8 mouse cellular contexts compared by ENCODE assay signal in genomic region chr4:129928949-129929348, GRCm38 (mm10). TPM values are rescaled to one million over a fixed set of nuclear protein-coding genes. Genes with fewer than 3 reads are reported as not detected.
DNase-seq lines count a peak whose midpoint lies in the region; ATAC-seq and TF ChIP-seq lines count a peak whose summit lies in the region.
"Had no signal": no experiment of that assay in that cellular context is flagged by ENCODE, and none has a peak within 500 bp of the region (broad histone marks: within the 10 kb centered on the region; RNA-seq: fewer than 3 reads in every experiment).

Gene Spocd1, plus strand, starts transcription at chr4:129929249.

- no peaks in the 10 kb centered on the region for H3K9me3 ChIP-seq in neural tube, embryonic 11.5 days (ENCODE audit: control insufficient read depth, low read length)
- H3K9me3 ChIP-seq in forebrain, embryonic 16.5 days (ENCODE audit: control insufficient read depth, low read length), result no peaks in the 10 kb centered on the region
- no peaks in the 10 kb centered on the region for H3K9me3 ChIP-seq in liver, embryonic 13.5 days (replicated peaks)
- no peaks in the 10 kb centered on the region for H3K9me3 ChIP-seq in stomach, postnatal 0 days (ENCODE audit: control insufficient read depth, low read length)

- TF ChIP-seq EP300 in stomach, postnatal 0 days (optimal IDR thresholded peaks at IDR 0.05), result no peak

- H3K9ac ChIP-seq in neural tube, embryonic 11.5 days (ENCODE audit: low read length), result no peak within 1 kb of the TSS
- H3K9ac ChIP-seq in forebrain, embryonic 16.5 days (replicated peaks; ENCODE audit: low read depth, low read length), result 0 out of 2 replicates have a peak within 1 kb of the TSS, but pooled peaks have one; percentile 33
- H3K9ac ChIP-seq in liver, embryonic 13.5 days, result no peak within 1 kb of the TSS
- no peak within 1 kb of the TSS for H3K9ac ChIP-seq in stomach, postnatal 0 days (ENCODE audit: low read length)

- DNase-seq in neural tube, embryonic 11.5 days (ENCODE audit: low spot score), result no peak
- no peak for DNase-seq in neural tube, embryonic 10.5 days (ENCODE audit: extremely low spot score, low spot score)
- DNase-seq in liver, embryonic 13.5 days, result no peak
- no peak for DNase-seq in stomach, postnatal 0 days (ENCODE audit: low spot score)
- DNase-seq in spleen, adult 12 weeks (ENCODE audit: low spot score), result no peak
- no peak for DNase-seq in right cerebral cortex, postnatal 25 days

- no peak within 1 kb of the TSS for H3K27ac ChIP-seq in neural tube, embryonic 11.5 days (ENCODE audit: low read depth, low read length)
- no peak within 1 kb of the TSS for H3K27ac ChIP-seq in forebrain, embryonic 16.5 days (ENCODE audit: low read length)
- no peak within 1 kb of the TSS for H3K27ac ChIP-seq in liver, embryonic 13.5 days
- no peak within 1 kb of the TSS for H3K27ac ChIP-seq in stomach, postnatal 0 days (replicated peaks)

- TF ChIP-seq CTCF in stomach, postnatal 0 days (IDR thresholded peaks at IDR 0.05; ENCODE audit: low read depth), result no peak

- H3K4me2 ChIP-seq in neural tube, embryonic 11.5 days (ENCODE audit: low read depth), result peak within 1 kb of the TSS; percentile 24
- peak within 1 kb of the TSS; percentile 43 for H3K4me2 ChIP-seq in forebrain, embryonic 16.5 days (ENCODE audit: low read length)
- H3K4me2 ChIP-seq in liver, embryonic 13.5 days, result peak within 1 kb of the TSS; percentile 50
- peak within 1 kb of the TSS; percentile 31; the same call in 1 of the 2 replicates for H3K4me2 ChIP-seq in stomach, postnatal 0 days (replicated peaks; ENCODE audit: low read depth)

- ATAC-seq in neural tube, embryonic 11.5 days (ENCODE audit: insufficient read depth, low FRiP score, low TSS enrichment), result no peak
- no peak for ATAC-seq in forebrain, embryonic 16.5 days
- no peak for ATAC-seq in liver, embryonic 13.5 days (ENCODE audit: low read depth)
- ATAC-seq in stomach, postnatal 0 days (ENCODE audit: low FRiP score, low TSS enrichment), result no peak

- 56% methylated on average over 4 of the region's 4 CpGs for WGBS in neural tube, embryonic 11.5 days
- 47% methylated on average over 4 of the region's 4 CpGs for WGBS in forebrain, embryonic 16.5 days
- WGBS in liver, embryonic 13.5 days (ENCODE audit: insufficient replicate concordance), result 35% methylated on average over 4 of the region's 4 CpGs
- 60% methylated on average over 4 of the region's 4 CpGs for WGBS in stomach, postnatal 0 days

- H3K4me1 ChIP-seq in neural tube, embryonic 11.5 days (ENCODE audit: control insufficient read depth, insufficient read depth, low read length), result no peaks in the 10 kb centered on the region
- H3K4me1 ChIP-seq in forebrain, embryonic 16.5 days (replicated peaks; ENCODE audit: control insufficient read depth, insufficient read depth, low read length), result peaks cover 3% of the 10 kb centered on the region
- H3K4me1 ChIP-seq in liver, embryonic 13.5 days (replicated peaks), result peaks cover 11% of the 10 kb centered on the region; the same call in 1 of the 2 replicates
- no peaks in the 10 kb centered on the region for H3K4me1 ChIP-seq in stomach, postnatal 0 days (replicated peaks; ENCODE audit: control insufficient read depth, insufficient read depth)

- no peaks in the 10 kb centered on the region for H3K27me3 ChIP-seq in neural tube, embryonic 11.5 days (ENCODE audit: control insufficient read depth, insufficient read depth, low read length)
- no peaks in the 10 kb centered on the region for H3K27me3 ChIP-seq in forebrain, embryonic 16.5 days (replicated peaks; ENCODE audit: control insufficient read depth, insufficient read depth, low read length)
- no peaks in the 10 kb centered on the region for H3K27me3 ChIP-seq in liver, embryonic 13.5 days
- H3K27me3 ChIP-seq in stomach, postnatal 0 days (ENCODE audit: control insufficient read depth, insufficient read depth, low read length), result no peaks in the 10 kb centered on the region

- no peaks in the 10 kb centered on the region for H3K36me3 ChIP-seq in neural tube, embryonic 11.5 days (ENCODE audit: control insufficient read depth, insufficient read depth, low read length)
- H3K36me3 ChIP-seq in forebrain, embryonic 16.5 days (ENCODE audit: control insufficient read depth, insufficient read depth), result no peaks in the 10 kb centered on the region
- no peaks in the 10 kb centered on the region for H3K36me3 ChIP-seq in liver, embryonic 13.5 days
- H3K36me3 ChIP-seq in stomach, postnatal 0 days (ENCODE audit: control insufficient read depth, insufficient read depth, low read length), result no peaks in the 10 kb centered on the region

- H3K4me3 ChIP-seq in neural tube, embryonic 11.5 days (ENCODE audit: low read depth, low read length), result no peak within 1 kb of the TSS
- peak within 1 kb of the TSS; percentile 22 for H3K4me3 ChIP-seq in forebrain, embryonic 16.5 days (replicated peaks; ENCODE audit: low read length)
- no peak within 1 kb of the TSS for H3K4me3 ChIP-seq in liver, embryonic 13.5 days (replicated peaks)
- no peak within 1 kb of the TSS for H3K4me3 ChIP-seq in stomach, postnatal 0 days (ENCODE audit: low read depth, low read length)

RNA-seq across cellular contexts. Expression of gene Spocd1, which starts in this region (rescaled TPM):
- polyA plus RNA-seq in neural tube, embryonic 11.5 days (2014; fragmentation: Nextera tagmentation; extraction: Ambion mirVana), result not detected in 2 replicates
- polyA plus RNA-seq in forebrain, embryonic 16.5 days (2015; fragmentation: Nextera tagmentation; extraction: Ambion mirVana), result not detected in 2 replicates
- not detected in 2 replicates for polyA plus RNA-seq in liver, embryonic 13.5 days (2015; fragmentation: Nextera tagmentation; extraction: Ambion mirVana)
- not detected in 2 replicates for polyA plus RNA-seq in stomach, postnatal 0 days (2015; fragmentation: Nextera tagmentation; extraction: Ambion mirVana)
- polyA plus RNA-seq: activated CD4-positive, CD25-positive, alpha-beta regulatory T cell, adult 4 months had no signal
